Mouse (Mus musculus) neutrophil, adult 5-6 weeks (primary cell): ENCODE measurements around the gene Optc. TPM values are rescaled to one million over a fixed set of nuclear protein-coding genes. Genes with fewer than 3 reads are reported as not detected.

Source experiments
- ATAC-seq: fragments of 151-379, 151-347 bp; 2 replicates; pipeline ENCODE4 v1.8.0; 2017; ENCODE audit warnings: mild to moderate bottlenecking, moderate TSS enrichment; ENCODE audit not compliant: insufficient number of reproducible peaks, poor library complexity, low FRiP score, severe bottlenecking; ENCODE audit errors: extremely low read depth
- total RNA-seq: library from RNA; stranded (forward); fragments of 200-1000 nt; gene quantifications from 2 replicates; pipeline ENCODE4 v1.2.3, GENCODE M21; 2017

Optc gene
- total RNA-seq, 1 experiment from 2014 or later, result not detected

- ATAC-seq, result no peak
These were observed 50.0 kb downstream of the Optc start for GRCm38 (mm10) chr1:133857781-133858180.

- ATAC-seq, result no peak
These were observed 50.6 kb downstream of the Optc start for GRCm38 (mm10) chr1:133857171-133857570.

DNA sequence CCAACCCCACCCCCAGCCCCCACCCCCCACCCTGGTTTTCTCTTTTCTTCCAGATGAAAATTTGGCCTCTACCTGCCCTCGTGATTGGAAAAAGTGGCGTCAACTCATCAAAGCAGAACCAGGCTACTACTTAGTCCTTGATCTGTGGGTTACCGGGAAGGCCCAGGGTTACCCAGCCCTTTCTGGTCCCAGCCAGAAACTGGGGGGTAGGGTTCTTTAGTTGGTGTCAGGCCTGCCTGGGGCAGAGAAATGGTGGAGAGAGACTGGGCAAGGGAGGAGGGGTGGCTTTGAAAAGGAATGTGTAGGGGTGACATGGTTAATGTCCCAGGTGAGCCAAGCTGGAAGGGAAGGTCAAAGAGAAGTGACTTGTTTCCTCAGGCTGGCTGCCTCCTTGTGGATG is 51.1 kb downstream of the Optc start:
- no peak for ATAC-seq

DNA sequence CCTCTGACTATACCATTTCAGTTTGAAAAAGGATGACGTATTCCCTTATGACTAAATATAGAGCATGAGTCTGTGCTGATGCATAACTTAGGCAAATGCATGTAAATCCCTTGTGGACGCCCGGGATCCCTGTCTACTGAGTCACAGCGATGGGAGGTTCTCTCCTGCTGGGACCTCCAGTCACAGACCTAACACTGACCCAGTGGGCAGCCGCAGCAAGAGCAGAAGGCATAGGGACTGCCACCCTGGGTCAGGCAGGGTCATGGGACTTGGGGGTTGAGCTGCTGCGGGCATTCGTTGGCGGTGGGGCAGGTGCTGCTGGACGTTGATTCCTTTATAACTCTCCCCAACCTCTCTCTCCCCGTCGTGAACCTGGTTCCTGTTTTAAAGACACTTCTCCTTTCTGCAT is 51.7 kb downstream of the Optc start:
- no peak for ATAC-seq

DNA sequence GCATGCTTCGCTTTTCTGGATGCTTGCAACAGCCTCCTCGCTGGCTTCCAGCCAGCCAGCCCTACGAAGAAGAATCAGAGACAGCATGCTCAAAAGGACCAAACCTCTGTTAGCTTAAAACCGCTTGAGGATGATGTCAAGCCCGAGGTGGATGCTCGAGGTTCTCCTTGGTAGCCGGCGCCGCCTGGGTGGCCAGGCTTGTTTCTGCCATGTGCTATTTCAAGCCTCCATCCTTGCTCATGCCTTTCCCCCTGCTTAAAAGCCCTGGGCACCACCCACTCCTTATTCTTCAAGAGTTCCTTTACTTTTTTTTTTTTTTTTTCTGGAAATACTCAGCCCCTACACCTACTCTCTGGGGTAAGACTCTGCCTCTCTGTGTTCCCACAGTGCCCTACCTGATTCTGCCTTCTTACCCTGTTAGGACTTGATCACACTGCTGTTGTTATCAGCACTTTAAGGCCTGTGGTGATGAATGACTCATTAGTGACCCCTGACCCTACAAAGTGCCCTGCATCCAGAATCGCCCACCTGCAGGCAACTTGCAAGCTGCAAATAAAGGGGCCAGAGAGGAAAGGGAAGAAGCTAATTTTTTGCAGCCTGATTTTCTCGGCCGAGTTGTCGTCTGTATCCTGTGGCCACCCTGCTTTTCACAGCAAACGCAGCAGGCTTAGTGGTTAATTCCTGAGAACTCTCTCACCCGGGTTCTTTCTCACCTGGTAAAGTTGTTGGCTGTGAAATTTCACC is 52.4 kb downstream of the Optc start:
- no peak for ATAC-seq

DNA sequence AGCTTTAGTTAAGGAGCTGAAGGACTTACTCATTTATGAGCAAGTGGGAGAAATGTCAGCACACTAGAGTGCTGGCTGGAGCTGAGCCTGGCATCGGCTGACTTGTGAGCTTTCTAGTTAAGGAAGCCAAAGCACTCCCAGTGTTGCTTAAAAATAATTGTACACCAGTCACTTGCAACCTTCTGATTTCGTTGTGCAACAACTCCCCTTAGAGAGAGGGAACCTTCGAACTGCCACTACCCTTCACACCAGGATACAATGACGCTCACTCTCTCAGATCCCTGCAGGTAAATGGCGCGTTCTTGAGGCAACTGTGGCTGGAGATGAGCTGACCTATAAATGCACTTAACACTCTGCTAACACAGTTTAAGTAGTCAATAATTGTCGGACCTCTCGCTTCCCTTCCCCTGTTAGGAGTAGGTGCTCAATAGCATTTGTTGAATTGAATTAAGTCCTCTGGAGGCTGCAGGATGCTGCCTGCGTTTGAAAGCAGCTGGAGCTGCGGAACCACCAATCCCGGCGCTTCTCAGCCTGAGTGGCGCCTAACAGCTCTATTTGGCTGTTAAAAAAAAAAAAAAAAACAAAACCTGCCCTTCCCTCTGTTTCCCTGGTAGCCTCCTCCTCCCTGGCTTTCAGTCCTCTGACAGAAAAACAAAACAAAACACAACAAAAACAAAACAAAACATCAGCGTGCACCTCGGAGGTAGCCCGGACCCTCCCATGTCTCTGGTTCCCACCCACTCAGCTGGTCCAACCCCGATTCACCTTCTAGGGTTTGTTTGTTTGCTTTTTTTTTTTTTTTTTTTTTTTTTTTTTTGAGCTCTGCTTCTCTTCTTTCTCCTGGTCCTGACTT is 53.2 kb downstream of the Optc start:
- no peak for ATAC-seq

Other genes starting within 250 kb of the Optc start
- 36.1 and 37.1 TPM in 2 replicates for gene Zbed6, start 247.1 kb downstream of the Optc start, total RNA-seq
- 9.1 and 16.9 TPM in 2 replicates for gene Gm38394, start 246.7 kb downstream of the Optc start, total RNA-seq
- gene Lax1, start 217.9 kb downstream of the Optc start, total RNA-seq, result 75.3 and 76.6 TPM in 2 replicates
- 1.4 and 2.1 TPM in 2 replicates for gene Atp2b4, start 107.0 kb downstream of the Optc start, total RNA-seq
- gene Prelp, start 13.4 kb upstream of the Optc start, total RNA-seq, result not detected in 2 replicates
- gene Fmod, start 129.3 kb upstream of the Optc start, total RNA-seq, result not detected in 2 replicates
- 605 and 631 TPM in 2 replicates for gene Btg2, start 171.1 kb upstream of the Optc start, total RNA-seq
- gene Chit1, start 203.2 kb upstream of the Optc start, total RNA-seq, result 0.35 TPM in 1 of 2 replicates, not detected in the other